Mouse (Mus musculus): ENCODE results near the gene Kcnq5. TPM values are rescaled to one million over a fixed set of nuclear protein-coding genes. Genes with fewer than 3 reads are reported as not detected.

Kcnq5 gene
- polyA plus RNA-seq, 1 experiment from 2014 or later: 0.61 TPM

- Histone ChIP-seq H3K27me3 (ENCODE audit: control insufficient read depth, insufficient read depth, low read length) (no peaks in the 10 kb centered on the region), H3K27ac (replicated peaks; ENCODE audit: low read depth, low read length) (no peak overlapping the region), H3K9ac (ENCODE audit: low read length) (no peak overlapping the region), H3K4me2 (ENCODE audit: low read depth, severe bottlenecking) (no peak overlapping the region), H3K9me3 (ENCODE audit: control insufficient read depth, low read length) (no peaks in the 10 kb centered on the region), H3K36me3 (ENCODE audit: control insufficient read depth, insufficient read depth, low read length) (no peaks in the 10 kb centered on the region), H3K4me3 (ENCODE audit: low read depth, low read length) (no peak overlapping the region), H3K4me1 (ENCODE audit: control insufficient read depth, insufficient read depth, low read length) (no peaks in the 10 kb centered on the region)
- DNase-seq (ENCODE audit: low spot score) (no peak), ATAC-seq (ENCODE audit: insufficient number of reproducible peaks, low FRiP score, low TSS enrichment, low read depth) (no peak)
- WGBS: 64% methylated on average over 1 of the region's 1 CpGs
These were observed 430.9 kb downstream of the Kcnq5 start for GRCm38 (mm10) chr1:21530823-21531222.

GRCm38 (mm10) chr1:21521995-21522394 is 439.7 kb downstream of the Kcnq5 start:
- H3K9ac ChIP-seq (ENCODE audit: low read length): no peak overlapping the region
- H3K36me3 ChIP-seq (ENCODE audit: control insufficient read depth, insufficient read depth, low read length): no peaks in the 10 kb centered on the region
- ATAC-seq (ENCODE audit: insufficient number of reproducible peaks, low FRiP score, low TSS enrichment, low read depth) (no peak), DNase-seq (ENCODE audit: low spot score) (peak; percentile 28)
- no peak overlapping the region for H3K4me2 ChIP-seq (ENCODE audit: low read depth, severe bottlenecking)
- no peaks in the 10 kb centered on the region for H3K4me1 ChIP-seq (ENCODE audit: control insufficient read depth, insufficient read depth, low read length)
- no peak overlapping the region for H3K27ac ChIP-seq (replicated peaks; ENCODE audit: low read depth, low read length)
- no peaks in the 10 kb centered on the region for H3K27me3 ChIP-seq (ENCODE audit: control insufficient read depth, insufficient read depth, low read length)
- 73% methylated on average over 10 of the region's 10 CpGs for WGBS
- no peak overlapping the region for H3K4me3 ChIP-seq (ENCODE audit: low read depth, low read length)
- no peaks in the 10 kb centered on the region for H3K9me3 ChIP-seq (ENCODE audit: control insufficient read depth, low read length)

- Histone ChIP-seq H3K4me2 (ENCODE audit: low read depth, severe bottlenecking) (no peak overlapping the region), H3K36me3 (ENCODE audit: control insufficient read depth, insufficient read depth, low read length) (no peaks in the 10 kb centered on the region), H3K27ac (replicated peaks; ENCODE audit: low read depth, low read length) (no peak overlapping the region), H3K9ac (ENCODE audit: low read length) (no peak overlapping the region), H3K4me3 (ENCODE audit: low read depth, low read length) (no peak overlapping the region), H3K27me3 (ENCODE audit: control insufficient read depth, insufficient read depth, low read length) (no peaks in the 10 kb centered on the region), H3K9me3 (ENCODE audit: control insufficient read depth, low read length) (no peaks in the 10 kb centered on the region), H3K4me1 (ENCODE audit: control insufficient read depth, insufficient read depth, low read length) (no peaks in the 10 kb centered on the region)
- WGBS: 41% methylated on average over 8 of the region's 8 CpGs
- DNase-seq (ENCODE audit: low spot score) (peak; percentile 31), ATAC-seq (ENCODE audit: insufficient number of reproducible peaks, low FRiP score, low TSS enrichment, low read depth) (peak; percentile 68; the same call in 1 of the 2 replicates)
These were observed 440.3 kb downstream of the Kcnq5 start for GRCm38 (mm10) chr1:21521475-21521874.

- Histone ChIP-seq H3K27ac (replicated peaks; ENCODE audit: low read depth, low read length) (no peak overlapping the region), H3K36me3 (ENCODE audit: control insufficient read depth, insufficient read depth, low read length) (no peaks in the 10 kb centered on the region), H3K4me1 (ENCODE audit: control insufficient read depth, insufficient read depth, low read length) (no peaks in the 10 kb centered on the region), H3K9me3 (ENCODE audit: control insufficient read depth, low read length) (no peaks in the 10 kb centered on the region), H3K4me2 (ENCODE audit: low read depth, severe bottlenecking) (no peak overlapping the region), H3K27me3 (ENCODE audit: control insufficient read depth, insufficient read depth, low read length) (no peaks in the 10 kb centered on the region), H3K9ac (ENCODE audit: low read length) (no peak overlapping the region), H3K4me3 (ENCODE audit: low read depth, low read length) (no peak overlapping the region)
- no peak for DNase-seq (ENCODE audit: low spot score)
- no peak for ATAC-seq (ENCODE audit: insufficient number of reproducible peaks, low FRiP score, low TSS enrichment, low read depth)
- WGBS: 81% methylated on average over 10 of the region's 10 CpGs
These were observed 441.6 kb downstream of the Kcnq5 start for GRCm38 (mm10) chr1:21520116-21520645.

- no peaks in the 10 kb centered on the region for H3K27me3 ChIP-seq (ENCODE audit: control insufficient read depth, insufficient read depth, low read length)
- no peak overlapping the region for H3K27ac ChIP-seq (replicated peaks; ENCODE audit: low read depth, low read length)
- DNase-seq (ENCODE audit: low spot score) (no peak), ATAC-seq (ENCODE audit: insufficient number of reproducible peaks, low FRiP score, low TSS enrichment, low read depth) (no peak)
- H3K9me3 ChIP-seq (ENCODE audit: control insufficient read depth, low read length): no peaks in the 10 kb centered on the region
- no peak overlapping the region for H3K9ac ChIP-seq (ENCODE audit: low read length)
- 77% methylated on average over 7 of the region's 7 CpGs for WGBS
- H3K36me3 ChIP-seq (ENCODE audit: control insufficient read depth, insufficient read depth, low read length): no peaks in the 10 kb centered on the region
- H3K4me3 ChIP-seq (ENCODE audit: low read depth, low read length): no peak overlapping the region
- H3K4me1 ChIP-seq (ENCODE audit: control insufficient read depth, insufficient read depth, low read length): no peaks in the 10 kb centered on the region
- no peak overlapping the region for H3K4me2 ChIP-seq (ENCODE audit: low read depth, severe bottlenecking)
These were observed 455.1 kb downstream of the Kcnq5 start for GRCm38 (mm10) chr1:21506665-21507064.

- H3K27me3 ChIP-seq (ENCODE audit: control insufficient read depth, insufficient read depth, low read length): no peaks in the 10 kb centered on the region
- H3K36me3 ChIP-seq (ENCODE audit: control insufficient read depth, insufficient read depth, low read length): no peaks in the 10 kb centered on the region
- no peaks in the 10 kb centered on the region for H3K9me3 ChIP-seq (ENCODE audit: control insufficient read depth, low read length)
- no peak overlapping the region for H3K27ac ChIP-seq (replicated peaks; ENCODE audit: low read depth, low read length)
- no peak overlapping the region for H3K9ac ChIP-seq (ENCODE audit: low read length)
- H3K4me2 ChIP-seq (ENCODE audit: low read depth, severe bottlenecking): no peak overlapping the region
- H3K4me1 ChIP-seq (ENCODE audit: control insufficient read depth, insufficient read depth, low read length): no peaks in the 10 kb centered on the region
- WGBS: 62% methylated on average over 10 of the region's 10 CpGs
- DNase-seq (ENCODE audit: low spot score) (no peak), ATAC-seq (ENCODE audit: insufficient number of reproducible peaks, low FRiP score, low TSS enrichment, low read depth) (no peak)
- H3K4me3 ChIP-seq (ENCODE audit: low read depth, low read length): no peak overlapping the region
These were observed 461.8 kb downstream of the Kcnq5 start for GRCm38 (mm10) chr1:21499815-21500534.

- WGBS: 82% methylated on average over 3 of the region's 3 CpGs
- no peak overlapping the region for H3K27ac ChIP-seq (replicated peaks; ENCODE audit: low read depth, low read length)
- no peaks in the 10 kb centered on the region for H3K9me3 ChIP-seq (ENCODE audit: control insufficient read depth, low read length)
- no peaks in the 10 kb centered on the region for H3K27me3 ChIP-seq (ENCODE audit: control insufficient read depth, insufficient read depth, low read length)
- no peaks in the 10 kb centered on the region for H3K4me1 ChIP-seq (ENCODE audit: control insufficient read depth, insufficient read depth, low read length)
- H3K4me2 ChIP-seq (ENCODE audit: low read depth, severe bottlenecking): no peak overlapping the region
- no peak overlapping the region for H3K9ac ChIP-seq (ENCODE audit: low read length)
- ATAC-seq (ENCODE audit: insufficient number of reproducible peaks, low FRiP score, low TSS enrichment, low read depth): no peak
- no peak for DNase-seq (ENCODE audit: low spot score)
- H3K36me3 ChIP-seq (ENCODE audit: control insufficient read depth, insufficient read depth, low read length): no peaks in the 10 kb centered on the region
- no peak overlapping the region for H3K4me3 ChIP-seq (ENCODE audit: low read depth, low read length)
These were observed 465.4 kb downstream of the Kcnq5 start for GRCm38 (mm10) chr1:21496307-21496706.

GRCm38 (mm10) chr1:21488645-21489044 is 473.1 kb downstream of the Kcnq5 start:
- WGBS: 89% methylated on average over 3 of the region's 3 CpGs

More at GRCm38 (mm10) chr1:21488645-21489044, 473.1 kb downstream of the Kcnq5 start:
- ATAC-seq (ENCODE audit: insufficient number of reproducible peaks, low FRiP score, low TSS enrichment, low read depth) (no peak), DNase-seq (ENCODE audit: low spot score) (no peak)
- Histone ChIP-seq H3K4me3 (ENCODE audit: low read depth, low read length) (no peak overlapping the region), H3K36me3 (ENCODE audit: control insufficient read depth, insufficient read depth, low read length) (no peaks in the 10 kb centered on the region), H3K9ac (ENCODE audit: low read length) (no peak overlapping the region), H3K4me2 (ENCODE audit: low read depth, severe bottlenecking) (no peak overlapping the region), H3K27ac (replicated peaks; ENCODE audit: low read depth, low read length) (no peak overlapping the region), H3K9me3 (ENCODE audit: control insufficient read depth, low read length) (no peaks in the 10 kb centered on the region), H3K27me3 (ENCODE audit: control insufficient read depth, insufficient read depth, low read length) (no peaks in the 10 kb centered on the region), H3K4me1 (ENCODE audit: control insufficient read depth, insufficient read depth, low read length) (no peaks in the 10 kb centered on the region)

All from limb, embryonic 11.5 days (tissue).